Mouse (Mus musculus) bone marrow macrophage, adult 2 months (primary cell): ENCODE results near the gene Nubp1.

ENCODE experiments used
- CTCF ChIP-seq: IDR thresholded peaks from 2 replicates; pipeline ENCODE4 v1.5.1; 2012; ENCODE audit warnings: low read depth, mild to moderate bottlenecking, low read length, moderate library complexity
- POLR2A ChIP-seq: IDR thresholded peaks from 2 replicates; pipeline ENCODE4 v1.6.1; 2012; ENCODE audit warnings: mild to moderate bottlenecking, low read depth, low read length, borderline replicate concordance

- TF ChIP-seq POLR2A = no peak
- no peak for TF ChIP-seq CTCF
These were observed 42.8 kb downstream of the Nubp1 start for GRCm38 (mm10) chr16:10454583-10454974.
